9 mouse cellular contexts compared by ENCODE assay signal in genomic region chr13:60685216-60685615, GRCm38 (mm10).
A peak's percentile ranks its signal among the peaks of the same experiment; 100 is the strongest.
DNase-seq lines count a peak whose midpoint lies in the region; ATAC-seq and TF ChIP-seq lines count a peak whose summit lies in the region.
"Had no signal": no experiment of that assay in that cellular context is flagged by ENCODE, and none has a peak within 500 bp of the region (broad histone marks: within the 10 kb centered on the region; RNA-seq: fewer than 3 reads in every experiment).

No protein-coding gene starts in this region.

- no peak for TF ChIP-seq CTCF in brain, embryonic 14.5 days (IDR thresholded peaks at IDR 0.05; ENCODE audit: borderline replicate concordance, extremely low read depth, insufficient read depth, insufficient read length)
- no peak for TF ChIP-seq CTCF in forebrain, postnatal 0 days (IDR thresholded peaks at IDR 0.05; ENCODE audit: low read depth)

- no peak overlapping the region for H3K4me2 ChIP-seq in kidney, embryonic 16.5 days (replicated peaks; ENCODE audit: low read depth, low read length)
- no peak overlapping the region for H3K4me2 ChIP-seq in forebrain, postnatal 0 days (ENCODE audit: low read depth)
- no peak overlapping the region for H3K4me2 ChIP-seq in intestine, embryonic 16.5 days (ENCODE audit: low read depth, low read length)

- no peaks in the 10 kb centered on the region for H3K36me3 ChIP-seq in kidney, embryonic 16.5 days (ENCODE audit: insufficient read depth, low read length)
- no peaks in the 10 kb centered on the region for H3K36me3 ChIP-seq in forebrain, postnatal 0 days (ENCODE audit: insufficient read depth)
- no peaks in the 10 kb centered on the region for H3K36me3 ChIP-seq in intestine, embryonic 16.5 days (ENCODE audit: control insufficient read depth, insufficient read depth, low read length)

- H3K4me3 ChIP-seq in kidney, embryonic 16.5 days (ENCODE audit: low read length), result no peak overlapping the region
- no peak overlapping the region for H3K4me3 ChIP-seq in forebrain, postnatal 0 days (ENCODE audit: low read depth, low read length)
- H3K4me3 ChIP-seq in intestine, embryonic 16.5 days (ENCODE audit: low read length), result no peak overlapping the region

- no peak overlapping the region for H3K9ac ChIP-seq in kidney, embryonic 16.5 days (replicated peaks; ENCODE audit: low read length)
- peak overlapping the region; percentile 22; the same call in 1 of the 2 replicates for H3K9ac ChIP-seq in forebrain, postnatal 0 days
- H3K9ac ChIP-seq in intestine, embryonic 16.5 days (ENCODE audit: low read depth, low read length), result no peak overlapping the region
- H3K9ac ChIP-seq: liver, embryonic 14.5 days had no signal

- DNase-seq in kidney, adult 9 months, result no peak
- peak; percentile 89 for DNase-seq in brain, embryonic 14.5 days (ENCODE audit: low read depth)
- peak; percentile 79 for DNase-seq in forebrain, postnatal 0 days
- DNase-seq in right cerebral cortex, postnatal 4 days, result peak; percentile 53
- DNase-seq in thymus, postnatal 36 days, result no peak

- peak overlapping the region; percentile 81 for H3K27ac ChIP-seq in kidney, embryonic 16.5 days (ENCODE audit: low read length)
- peak overlapping the region; percentile 67 for H3K27ac ChIP-seq in forebrain, postnatal 0 days (ENCODE audit: low read depth, low read length)
- H3K27ac ChIP-seq in intestine, embryonic 16.5 days (ENCODE audit: low read length), result peak overlapping the region; percentile 34; the same call in 1 of the 2 replicates
- H3K27ac ChIP-seq: liver, embryonic 14.5 days had no signal

- H3K27me3 ChIP-seq in kidney, embryonic 16.5 days (ENCODE audit: insufficient read depth, low read length), result no peaks in the 10 kb centered on the region
- no peaks in the 10 kb centered on the region for H3K27me3 ChIP-seq in forebrain, postnatal 0 days (ENCODE audit: insufficient read depth, low read length)
- H3K27me3 ChIP-seq in intestine, embryonic 16.5 days (replicated peaks; ENCODE audit: control insufficient read depth, insufficient read depth, low read length), result no peaks in the 10 kb centered on the region

- no peaks in the 10 kb centered on the region for H3K9me3 ChIP-seq in kidney, embryonic 16.5 days (ENCODE audit: low read length)
- no peaks in the 10 kb centered on the region for H3K9me3 ChIP-seq in forebrain, postnatal 0 days (ENCODE audit: low read length)
- H3K9me3 ChIP-seq in intestine, embryonic 16.5 days (ENCODE audit: control insufficient read depth, low read length), result no peaks in the 10 kb centered on the region

- TF ChIP-seq POLR2A in brain, embryonic 14.5 days (IDR thresholded peaks at IDR 0.05; ENCODE audit: borderline replicate concordance, extremely low read depth, insufficient read depth, insufficient read length, poor library complexity, severe bottlenecking), result no peak

- peaks cover 51% of the 10 kb centered on the region for H3K4me1 ChIP-seq in kidney, embryonic 16.5 days (ENCODE audit: insufficient read depth, low read length)
- H3K4me1 ChIP-seq in forebrain, postnatal 0 days (ENCODE audit: insufficient read depth), result peaks cover 29% of the 10 kb centered on the region
- peaks cover 25% of the 10 kb centered on the region for H3K4me1 ChIP-seq in intestine, embryonic 16.5 days (ENCODE audit: control insufficient read depth, insufficient read depth, low read length)

- ATAC-seq in kidney, embryonic 16.5 days (ENCODE audit: low FRiP score, low TSS enrichment), result no peak
- ATAC-seq in forebrain, postnatal 0 days, result peak; percentile 40
- ATAC-seq in intestine, embryonic 16.5 days, result 0 out of 2 replicates have a peak, but pooled peaks have one; percentile 25
- no peak for ATAC-seq in monocyte, adult 5-6 weeks (replicated peaks; ENCODE audit: insufficient number of reproducible peaks, low FRiP score, low TSS enrichment, poor library complexity, severe bottlenecking)

- WGBS in kidney, embryonic 16.5 days, result 60% methylated on average over 6 of the region's 6 CpGs
- WGBS in forebrain, postnatal 0 days, result 31% methylated on average over 6 of the region's 6 CpGs
- WGBS in intestine, embryonic 16.5 days, result 59% methylated on average over 6 of the region's 6 CpGs

Comparison
In these comparisons a context has a peak if more than half of its experiments do, and no peak if none do; other contexts are left out.
1. ATAC-seq: peak in forebrain, postnatal 0 days (single experiment) and intestine, embryonic 16.5 days (single experiment); none in kidney, embryonic 16.5 days (single experiment) and monocyte, adult 5-6 weeks (single experiment).
2. DNase-seq: peak in brain, embryonic 14.5 days (single experiment), forebrain, postnatal 0 days (single experiment) and right cerebral cortex, postnatal 4 days (single experiment); none in kidney, adult 9 months (single experiment) and thymus, postnatal 36 days (0 of 2).
3. Peak in every context shown above with its lines, with median percentiles within 50 percentile points of each other: H3K27ac ChIP-seq.